Mouse (Mus musculus) gastrocnemius, adult 2 months (tissue): ENCODE results near the gene Peg12. TPM values are rescaled to one million over a fixed set of nuclear protein-coding genes. Genes with fewer than 3 reads are reported as not detected.
A peak's percentile ranks its signal among the peaks of the same experiment; 100 is the strongest.

Source experiments
- DNase-seq: peaks from one replicate; pipeline ENCODE4 v3.0.0; 2022
- H3K27ac ChIP-seq: fragments of 200-600 bp; 2 replicates; pipeline ENCODE4 v1.8.1; 2022; ENCODE audit warnings: mild to moderate bottlenecking
- H3K4me3 ChIP-seq: fragments of 200-600 bp; 2 replicates; pipeline ENCODE4 v1.8.1; 2022; ENCODE audit warnings: mild to moderate bottlenecking, moderate library complexity
- CTCF ChIP-seq: fragments of 200-600 bp; IDR thresholded peaks from 2 replicates; pipeline ENCODE4 v1.8.1; 2022; ENCODE audit warnings: antibody characterized with exemption, mild to moderate bottlenecking, moderate library complexity
- intact Hi-C: fragments of 180-260 bp; cut with DNase I; formaldehyde crosslinking; loops from one replicate; pipeline ENCODE4 v1.15.1; 2025
- long read RNA-seq, 2 experiments: library from polyadenylated mRNA; stranded (forward); transcript quantifications; one replicate each; pipeline ENCODE4 v2.0.0; 2021
- total RNA-seq, 2 experiments: library from RNA; stranded (reverse); gene quantifications; 2 replicates each; pipeline ENCODE4 v1.2.3; 2021

Gene Peg12
- under 1 TPM; 0.38 to 0.64 TPM for total RNA-seq
- long read RNA-seq, experiment 1: 0 reads
- long read RNA-seq, experiment 2: 0 reads

DNA sequence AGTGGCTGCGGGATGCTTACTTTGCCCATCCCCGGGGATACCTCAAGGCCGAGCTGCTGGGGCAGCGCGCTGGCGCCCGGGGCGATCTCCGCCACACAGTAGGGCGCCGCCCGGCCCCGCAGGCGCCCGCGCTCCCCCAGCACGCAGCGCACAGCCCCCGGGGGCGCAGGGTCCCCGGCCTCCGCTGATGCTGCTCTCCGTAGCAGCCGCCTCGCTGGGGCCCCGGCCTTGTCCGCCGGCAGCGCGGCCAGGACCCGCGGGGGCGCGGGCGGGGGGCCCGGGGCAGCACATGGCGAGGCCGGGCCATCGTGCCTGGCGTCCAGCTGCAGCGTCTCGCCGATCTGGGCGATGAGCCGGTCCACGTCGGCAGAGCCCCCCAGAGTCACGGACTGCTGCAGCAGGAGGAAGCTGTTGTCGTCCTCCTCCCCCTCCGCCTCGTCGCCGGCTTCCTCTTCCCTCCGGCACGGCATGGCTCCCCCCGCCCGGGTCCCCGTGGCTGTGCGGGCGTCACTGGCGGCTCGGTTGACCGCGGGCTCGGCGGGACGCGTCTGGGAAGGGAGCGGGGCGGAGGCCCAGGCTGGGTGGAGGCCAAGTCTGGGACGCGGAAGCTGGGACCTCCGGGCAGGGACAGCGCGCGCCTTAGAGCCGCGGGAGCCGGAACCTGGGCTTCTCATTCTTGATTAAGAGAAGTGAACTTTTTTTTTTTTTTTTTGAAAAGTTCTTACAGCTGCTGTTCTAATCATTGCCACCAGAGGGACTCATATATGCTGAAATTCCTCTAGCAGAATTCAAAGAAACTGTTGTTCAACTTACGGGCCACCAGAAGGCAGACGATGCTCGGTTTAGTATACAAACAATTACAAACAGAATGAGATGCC is at the start of gene Peg12:
Peg12 (minus strand) TSS at position 633 of the 878 bp plus-strand sequence.
- peak; percentile 74 for TF ChIP-seq CTCF
- DNase-seq: peak; percentile 73
- peak within 1 kb of the TSS; percentile 71 for H3K27ac ChIP-seq
- peak within 1 kb of the TSS; percentile 80 for H3K4me3 ChIP-seq
- intact Hi-C loops: no loop called here

DNA sequence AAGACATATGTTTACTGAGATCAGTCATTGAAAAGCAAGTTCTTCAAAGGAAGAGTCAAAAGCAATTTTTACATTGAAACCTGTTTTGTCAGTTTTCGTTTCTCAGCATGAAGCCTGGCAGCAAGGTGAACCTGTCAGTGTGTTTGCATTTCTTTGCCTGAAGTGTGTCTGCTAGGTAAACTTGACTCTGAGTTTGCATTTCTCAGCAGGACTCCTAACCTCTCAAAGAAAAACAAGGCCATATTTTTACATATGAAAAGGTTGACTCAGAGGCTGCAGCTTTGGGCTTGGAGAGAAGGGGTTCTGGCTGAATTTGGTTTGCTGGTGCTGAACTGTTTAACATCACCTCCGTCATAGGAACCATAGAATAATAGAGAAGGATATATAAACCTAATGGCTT is 21.8 kb upstream of the Peg12 start:
- intact Hi-C loops: no loop called here
- no peak for DNase-seq

DNA sequence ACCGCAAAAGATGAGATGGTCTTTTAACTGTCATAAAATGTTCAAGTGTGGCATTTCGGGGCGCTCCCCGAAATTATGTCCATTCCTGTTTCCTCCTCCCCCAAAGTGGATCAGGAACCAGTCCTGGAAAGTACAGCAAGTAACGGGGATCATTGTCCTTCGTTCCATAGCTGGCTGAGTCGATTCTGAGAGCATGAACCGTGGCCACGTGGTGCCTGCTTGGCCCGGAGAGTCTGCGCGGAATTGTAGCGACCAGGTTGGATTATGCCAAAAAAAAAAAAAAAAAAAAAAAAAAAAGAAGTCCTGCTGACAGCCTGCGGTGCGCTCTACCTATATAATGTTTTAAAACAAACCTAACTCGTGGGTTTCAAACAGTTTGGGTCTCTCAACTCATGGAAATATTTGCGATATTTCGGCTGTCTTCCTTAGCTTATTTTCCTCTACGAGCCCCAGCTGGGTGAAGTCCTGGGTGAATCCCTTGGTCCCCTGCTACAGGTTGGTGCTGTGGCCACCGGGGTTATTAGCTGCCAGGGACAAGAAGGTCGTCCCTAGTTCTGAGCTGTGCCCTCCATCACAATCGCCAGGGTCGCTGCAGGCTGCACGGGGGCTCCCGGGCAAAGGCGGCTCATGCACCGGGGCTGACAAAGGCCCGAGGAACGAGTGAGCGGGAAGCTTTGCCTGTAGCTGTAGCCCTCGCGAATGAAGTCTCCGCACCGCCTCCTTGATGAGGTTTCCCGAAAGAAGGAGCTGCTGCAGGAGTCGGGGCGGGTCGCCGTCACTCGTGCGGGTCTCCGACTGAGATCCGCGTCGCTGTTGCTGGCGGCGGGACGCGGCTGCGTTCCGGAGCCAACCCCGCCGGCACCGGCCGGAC is 1.1 kb downstream of the Peg12 start:
- intact Hi-C loops: no loop called here
- TF ChIP-seq CTCF: no peak
- DNase-seq: peak; percentile 23

More for the DNA sequence above, 21.8 kb upstream of the Peg12 start:
- TF ChIP-seq CTCF: no peak
- no peak overlapping the region for H3K4me3 ChIP-seq
- H3K27ac ChIP-seq: no peak overlapping the region

DNA sequence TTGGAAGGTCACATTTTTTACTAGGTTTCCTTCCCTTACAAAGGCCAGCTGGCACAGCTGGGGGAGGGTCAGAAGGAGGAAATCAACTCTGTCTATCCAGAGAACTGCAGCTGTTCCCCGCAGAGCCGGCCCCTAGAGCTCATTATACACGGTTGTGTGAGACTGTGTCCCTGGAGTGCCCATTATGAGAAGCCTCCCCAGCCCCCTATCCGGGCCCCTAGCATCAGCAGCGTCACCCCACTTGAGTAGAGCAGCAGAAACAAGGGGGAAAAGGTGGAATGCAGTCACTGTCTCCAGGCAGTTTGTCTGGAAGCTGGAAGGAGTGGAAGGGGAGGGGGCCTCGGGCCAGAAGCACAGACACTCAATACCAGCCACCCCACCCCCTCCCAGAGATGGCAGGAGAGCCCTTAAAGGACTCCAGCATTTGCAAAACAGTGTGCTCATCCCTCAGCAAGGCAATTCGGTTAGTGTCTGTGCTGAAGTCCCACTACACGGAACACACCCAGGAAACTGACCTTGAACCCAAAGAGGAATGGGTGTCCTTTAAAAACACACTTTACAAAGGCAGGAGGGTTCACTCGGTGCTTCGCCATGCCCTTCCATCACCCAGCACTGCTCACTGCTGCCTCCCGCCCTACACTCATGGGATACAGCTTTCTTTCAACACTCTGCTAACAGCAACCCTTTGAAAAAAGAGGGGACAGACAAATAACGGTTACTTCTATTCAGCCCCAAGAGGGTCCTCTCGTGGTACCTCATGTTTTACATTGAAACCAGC is 1.9 kb downstream of the Peg12 start:
- intact Hi-C loops: no loop called here

More for the DNA sequence above, 1.1 kb downstream of the Peg12 start:
- peak overlapping the region; percentile 80 for H3K4me3 ChIP-seq
- peak overlapping the region; percentile 13 for H3K27ac ChIP-seq

DNA sequence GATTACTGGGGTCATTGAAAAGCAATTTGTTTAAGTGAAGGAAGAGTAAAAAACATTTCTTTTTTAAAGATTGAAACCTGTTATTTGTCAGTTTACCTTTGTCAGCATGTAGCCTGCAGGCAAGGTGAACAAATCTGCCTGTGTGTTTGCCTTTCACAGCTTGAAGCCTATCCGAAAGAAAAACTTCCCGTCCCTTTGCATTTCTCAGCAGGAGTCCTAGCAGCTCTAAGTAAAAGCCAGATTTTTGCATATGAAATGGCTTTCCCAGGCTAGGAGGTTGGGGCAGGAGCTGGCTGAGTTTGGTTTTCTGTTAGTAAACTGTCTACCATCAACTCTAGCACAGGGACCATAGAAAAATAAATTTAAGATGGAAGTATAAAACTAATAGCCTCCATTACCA is 12.0 kb downstream of the Peg12 start:
- no peak for DNase-seq
- TF ChIP-seq CTCF: no peak
- intact Hi-C loops: no loop called here
- no peak overlapping the region for H3K27ac ChIP-seq
- H3K4me3 ChIP-seq: no peak overlapping the region

More for the DNA sequence above, 1.9 kb downstream of the Peg12 start:
- TF ChIP-seq CTCF: no peak
- DNase-seq: no peak
- Histone ChIP-seq H3K4me3 (peak overlapping the region; percentile 80), H3K27ac (no peak overlapping the region)

DNA sequence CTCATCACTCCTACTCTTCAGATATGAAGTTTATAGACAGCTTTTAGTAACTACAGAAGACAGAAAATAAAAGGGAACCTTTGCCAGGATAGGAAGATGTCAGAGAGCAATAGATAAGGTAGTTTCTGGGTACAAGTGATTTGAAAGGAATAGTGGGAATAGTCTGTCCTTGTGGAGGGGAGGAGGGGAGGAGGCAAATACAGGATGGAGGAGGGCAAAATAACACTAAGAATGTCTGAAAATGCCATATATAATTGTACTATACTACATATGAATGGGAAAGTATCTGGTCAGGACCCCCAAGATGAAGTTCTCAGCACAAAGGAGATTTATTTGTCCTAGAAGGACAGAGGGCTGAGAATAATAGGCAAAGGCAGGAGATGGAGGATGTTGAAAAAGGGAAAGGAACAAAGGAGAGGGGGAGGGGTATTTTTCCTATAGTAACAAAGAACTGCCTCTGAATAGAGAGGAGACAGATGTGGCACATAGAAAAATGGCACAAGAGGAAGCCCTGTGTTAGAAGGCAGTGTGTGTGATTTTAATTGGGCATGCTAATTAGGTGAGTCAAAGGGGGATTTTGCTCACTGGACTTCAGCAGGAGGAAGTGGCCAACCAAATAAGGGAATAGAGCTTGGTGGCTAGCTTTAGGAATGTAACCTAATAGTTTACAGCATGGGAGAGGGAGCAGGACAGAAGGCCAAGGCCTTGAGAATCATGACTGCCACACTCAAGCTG is 18.7 kb downstream of the Peg12 start:
- no peak for TF ChIP-seq CTCF
- intact Hi-C loops: no loop called here
- DNase-seq: no peak
- Histone ChIP-seq H3K27ac (no peak overlapping the region), H3K4me3 (no peak overlapping the region)

DNA sequence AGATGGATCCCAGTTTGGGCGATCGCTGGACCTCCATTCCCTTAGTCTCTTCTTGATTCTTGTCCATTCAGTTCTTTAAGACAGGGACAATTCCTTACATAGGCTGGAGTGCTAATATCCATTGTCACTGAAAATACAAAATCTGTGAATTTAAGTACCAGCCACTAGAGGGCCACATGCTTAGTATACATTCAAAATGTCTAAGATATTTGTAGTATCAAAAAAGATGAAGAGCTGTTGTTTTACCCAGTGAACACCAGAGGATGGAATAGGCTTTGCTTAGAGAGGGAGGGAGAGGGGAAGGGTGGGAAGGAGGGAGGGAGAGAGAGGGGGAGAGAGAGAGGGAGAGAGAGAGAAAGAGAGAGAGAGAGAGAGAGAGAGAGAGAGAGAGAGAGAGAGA is 27.9 kb downstream of the Peg12 start:
- no peak overlapping the region for H3K27ac ChIP-seq
- peak; percentile 12; the same call in 1 of the 2 replicates for TF ChIP-seq CTCF
- DNase-seq: no peak
- H3K4me3 ChIP-seq: no peak overlapping the region
- intact Hi-C loops: no loop called here

DNA sequence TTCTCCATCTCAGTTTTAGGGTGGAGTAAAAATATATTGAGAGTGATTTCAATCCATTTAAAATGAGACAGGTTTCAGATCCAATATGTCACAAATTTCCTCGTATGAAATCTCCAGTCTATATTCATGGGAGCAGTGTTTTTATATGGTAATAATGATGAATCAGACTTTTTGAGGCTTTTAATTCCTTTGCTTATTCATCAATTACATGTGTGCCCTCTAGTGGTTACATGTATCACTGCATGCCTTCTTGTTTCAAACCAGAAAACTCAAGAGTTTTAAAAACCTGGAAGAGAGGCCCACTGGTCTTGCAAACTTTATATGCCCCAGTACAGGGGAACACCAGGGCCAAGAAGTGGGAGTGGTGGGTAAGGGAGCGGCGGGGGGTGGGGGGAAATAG is 31.1 kb downstream of the Peg12 start:
- TF ChIP-seq CTCF: peak; percentile 61
- intact Hi-C loops: no loop called here
- H3K27ac ChIP-seq: no peak overlapping the region

DNA sequence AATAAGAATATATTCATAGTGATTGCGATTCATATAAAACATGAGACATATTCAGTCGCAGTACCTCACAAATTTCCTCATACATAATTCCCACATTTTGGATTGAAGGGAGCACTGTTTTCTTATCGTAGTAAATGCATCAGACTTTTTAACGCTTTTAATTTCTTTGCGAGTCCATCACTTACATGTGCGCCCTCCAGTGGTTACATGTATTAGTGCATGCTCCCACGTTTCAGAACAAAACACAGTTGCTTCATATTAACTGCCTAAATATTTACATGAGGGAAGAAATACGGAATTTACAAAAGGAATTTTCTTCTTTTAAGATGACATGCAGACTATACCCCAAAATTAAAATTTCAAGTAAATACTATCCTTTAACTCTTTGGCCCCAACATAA is 36.0 kb downstream of the Peg12 start:
- intact Hi-C loops: no loop called here
- no peak overlapping the region for H3K4me3 ChIP-seq
- no peak overlapping the region for H3K27ac ChIP-seq
- TF ChIP-seq CTCF: peak; percentile 80
- DNase-seq: peak; percentile 17

More for the DNA sequence above, 31.1 kb downstream of the Peg12 start:
- DNase-seq: no peak
- no peak overlapping the region for H3K4me3 ChIP-seq

DNA sequence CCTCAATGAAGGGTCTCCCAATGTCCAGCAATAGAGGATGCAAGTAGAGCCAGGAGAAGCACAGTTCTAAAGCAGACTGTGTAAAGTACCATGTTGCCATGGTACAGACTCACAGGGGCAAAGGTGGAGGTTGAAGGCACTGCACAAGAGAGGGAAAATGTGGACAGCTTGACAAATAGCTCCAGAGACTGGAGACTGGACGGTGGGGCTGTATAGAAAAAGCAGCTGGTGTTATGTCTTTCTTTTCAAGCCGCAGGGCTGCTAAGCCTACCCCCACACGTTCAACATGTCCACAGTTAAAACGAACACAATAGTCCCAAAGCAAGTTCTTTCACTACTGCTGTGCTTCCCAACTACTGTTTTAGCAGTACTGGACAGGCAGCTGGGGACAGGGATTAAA is 41.1 kb downstream of the Peg12 start:
- no peak for DNase-seq
- TF ChIP-seq CTCF: no peak
- intact Hi-C loops: no loop called here

DNA sequence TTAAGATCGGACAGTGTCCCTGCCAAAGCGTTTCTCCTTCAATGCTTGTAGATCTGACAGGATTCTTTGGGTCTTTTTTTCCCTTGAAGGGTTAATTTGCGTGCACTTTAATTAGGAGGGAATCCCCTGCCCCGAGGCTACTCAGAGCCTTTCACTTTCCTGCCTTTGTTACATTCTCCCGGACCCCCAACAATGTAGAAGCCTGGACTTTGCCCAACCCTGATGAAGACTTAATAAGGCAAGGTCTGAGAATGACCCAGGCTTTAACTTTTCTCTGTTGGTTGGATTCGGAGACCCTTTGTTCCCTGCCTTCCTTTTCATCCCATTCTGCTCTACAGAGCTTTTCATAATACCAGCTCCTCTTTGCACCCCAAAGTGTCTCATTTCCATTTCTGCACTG is 43.7 kb downstream of the Peg12 start:
- DNase-seq: no peak
- no peak overlapping the region for H3K27ac ChIP-seq
- TF ChIP-seq CTCF: no peak
- intact Hi-C loops: no loop called here
- peak overlapping the region; percentile 81 for H3K4me3 ChIP-seq

More for the DNA sequence above, 41.1 kb downstream of the Peg12 start:
- Histone ChIP-seq H3K27ac (no peak overlapping the region), H3K4me3 (no peak overlapping the region)
